Mouse (Mus musculus) limb, embryonic 13.5 days (tissue): ENCODE results near the gene Oxct2b. TPM values are rescaled to one million over a fixed set of nuclear protein-coding genes. Genes with fewer than 3 reads are reported as not detected.
"Not testable (repeated sequence)": the region's sequence is repeated elsewhere in the genome, so short reads cannot be mapped to it uniquely, and the experiment has no call there.

Experiments
- ATAC-seq: fragments of 200-750 bp; cut with Nextera tagmentation; 2 replicates; pipeline ENCODE4 v1.8.0; 2017; ENCODE audit warnings: low read depth, moderate number of reproducible peaks, moderate TSS enrichment; ENCODE audit not compliant: low FRiP score
- H3K27ac ChIP-seq: fragments of 300-500 bp; sonication (generic); 2 replicates; pipeline ENCODE4 v1.5.1; 2015; ENCODE audit warnings: inconsistent platforms, mild to moderate bottlenecking, moderate library complexity
- H3K27me3 ChIP-seq: fragments of 300-500 bp; sonication (generic); 2 replicates; pipeline ENCODE4 v1.6.1; 2015; ENCODE audit warnings: mild to moderate bottlenecking, inconsistent platforms
- H3K36me3 ChIP-seq: fragments of 300-500 bp; sonication (generic); 2 replicates; pipeline ENCODE4 v1.6.1; 2015; ENCODE audit warnings: inconsistent platforms, mild to moderate bottlenecking, moderate library complexity
- H3K4me1 ChIP-seq: fragments of 300-500 bp; sonication (generic); 2 replicates; pipeline ENCODE4 v1.6.1; 2015; ENCODE audit warnings: inconsistent platforms
- H3K4me2 ChIP-seq: fragments of 300-500 bp; sonication (generic); replicated peaks from 2 replicates; pipeline ENCODE4 v1.6.1; 2015; ENCODE audit warnings: inconsistent platforms, mild to moderate bottlenecking, moderate library complexity
- H3K4me3 ChIP-seq: fragments of 300-500 bp; sonication (generic); 2 replicates; pipeline ENCODE4 v1.5.1; 2015; ENCODE audit warnings: moderate library complexity, mild to moderate bottlenecking, inconsistent platforms
- H3K9ac ChIP-seq: fragments of 300-500 bp; sonication (generic); 2 replicates; pipeline ENCODE4 v1.6.1; 2015; ENCODE audit warnings: mild to moderate bottlenecking, inconsistent platforms
- H3K9me3 ChIP-seq: fragments of 300-500 bp; sonication (generic); 2 replicates; pipeline ENCODE4 v1.6.1; 2016; ENCODE audit warnings: inconsistent platforms
- WGBS: fragments of 180-500 bp; shearing (Covaris S2); methylation state at CpG from one replicate; pipeline ENCODE4 v1.1.7; 2015; 5-methylcytosine and 5-hydroxymethylcytosine counted together
- polyA plus RNA-seq: library from polyadenylated mRNA; unstranded; fragments of >200 nt; fragmentation: Nextera tagmentation; extraction: Ambion mirVana; gene quantifications from 2 replicates; pipeline ENCODE4 v1.2.1, GENCODE M21; 2015

The Oxct2b gene
- polyA plus RNA-seq, 1 experiment from 2014 or later = 0.10 TPM

DNA sequence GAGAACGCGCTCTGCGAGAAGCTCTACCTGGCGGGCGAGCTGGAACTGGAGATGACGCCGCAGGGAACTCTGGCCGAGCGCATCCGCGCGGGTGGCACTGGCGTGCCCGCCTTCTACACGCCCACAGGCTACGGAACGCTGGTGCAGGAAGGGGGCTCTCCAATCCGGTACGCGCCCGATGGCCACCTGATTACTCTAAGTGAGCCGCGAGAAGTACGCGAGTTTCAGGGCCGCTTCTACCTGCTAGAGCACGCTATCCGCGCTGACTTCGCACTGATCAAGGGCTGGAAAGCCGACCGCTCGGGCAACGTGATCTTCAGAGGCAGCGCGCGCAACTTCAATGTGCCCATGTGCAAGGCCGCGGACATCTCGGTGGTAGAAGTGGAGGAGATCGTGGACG is 574 bp downstream of the Oxct2b start:
- WGBS = 19% methylated on average over 25 of the region's 42 CpGs
- ATAC-seq = peak; percentile 52; the same call in 1 of the 2 replicates
- not testable (repeated sequence) for H3K36me3 ChIP-seq

DNA sequence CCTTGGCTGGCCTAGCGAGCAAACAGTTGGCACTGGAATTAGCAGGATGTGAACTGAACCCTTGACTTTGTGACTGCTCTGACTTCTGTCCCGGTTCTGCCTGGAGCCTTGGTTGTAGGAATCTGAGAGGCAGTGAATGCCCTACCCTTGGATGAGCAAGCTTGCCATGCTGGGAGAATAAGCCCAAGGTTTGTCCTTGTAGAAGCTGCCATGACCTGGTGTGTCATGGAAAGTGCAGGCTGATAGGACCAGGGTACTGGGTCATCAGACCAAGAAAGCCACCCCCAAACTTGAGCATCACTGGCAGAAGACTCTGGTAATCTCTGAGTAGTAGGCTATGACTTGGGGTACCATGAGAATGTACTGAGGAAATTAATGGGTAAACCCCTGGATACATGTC is 5.2 kb downstream of the Oxct2b start:
- peaks cover 18% of the 10 kb centered on the region for H3K27me3 ChIP-seq
- no peak for ATAC-seq
- peaks cover 25% of the 10 kb centered on the region for H3K36me3 ChIP-seq
- WGBS = 72% methylated on average over 2 of the region's 2 CpGs
- H3K4me2 ChIP-seq = no peak overlapping the region
- H3K4me1 ChIP-seq = no peaks in the 10 kb centered on the region
- H3K27ac ChIP-seq = no peak overlapping the region
- no peaks in the 10 kb centered on the region for H3K9me3 ChIP-seq
- no peak overlapping the region for H3K9ac ChIP-seq
- no peak overlapping the region for H3K4me3 ChIP-seq

More for the DNA sequence above, 574 bp downstream of the Oxct2b start:
- H3K27ac ChIP-seq, H3K4me1 ChIP-seq, H3K9ac ChIP-seq, H3K9me3 ChIP-seq: not testable (repeated sequence)
- H3K4me3 ChIP-seq = peak overlapping the region; percentile 44
- H3K27me3 ChIP-seq = peaks cover 31% of the 10 kb centered on the region
- H3K4me2 ChIP-seq = peak overlapping the region; percentile 67

DNA sequence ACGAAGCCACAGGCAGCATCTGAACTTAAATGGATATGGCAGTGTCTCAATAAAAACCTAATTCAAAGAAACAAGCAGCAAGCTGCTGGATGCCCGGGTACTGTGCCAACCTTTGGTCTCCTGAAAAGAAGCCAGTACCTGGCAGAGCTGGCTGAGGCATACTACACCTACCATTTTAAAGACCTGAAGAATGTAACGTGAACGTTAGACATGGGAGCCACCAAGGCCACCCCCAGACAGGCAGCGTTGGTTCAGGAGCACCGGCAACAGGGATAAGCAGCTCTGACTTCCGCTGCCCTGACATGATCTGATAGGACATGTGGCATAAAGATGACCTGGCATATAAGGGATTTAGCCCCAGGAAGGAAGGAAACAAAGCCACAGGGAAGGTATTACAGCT is 10.6 kb downstream of the Oxct2b start:
- Histone ChIP-seq H3K27ac (no peak overlapping the region), H3K4me1 (no peaks in the 10 kb centered on the region), H3K9ac (no peak overlapping the region), H3K4me2 (no peak overlapping the region), H3K4me3 (no peak overlapping the region), H3K9me3 (no peaks in the 10 kb centered on the region), H3K36me3 (peaks cover 72% of the 10 kb centered on the region), H3K27me3 (no peaks in the 10 kb centered on the region)
- WGBS = 92% methylated on average over 7 of the region's 7 CpGs
- no peak for ATAC-seq

DNA sequence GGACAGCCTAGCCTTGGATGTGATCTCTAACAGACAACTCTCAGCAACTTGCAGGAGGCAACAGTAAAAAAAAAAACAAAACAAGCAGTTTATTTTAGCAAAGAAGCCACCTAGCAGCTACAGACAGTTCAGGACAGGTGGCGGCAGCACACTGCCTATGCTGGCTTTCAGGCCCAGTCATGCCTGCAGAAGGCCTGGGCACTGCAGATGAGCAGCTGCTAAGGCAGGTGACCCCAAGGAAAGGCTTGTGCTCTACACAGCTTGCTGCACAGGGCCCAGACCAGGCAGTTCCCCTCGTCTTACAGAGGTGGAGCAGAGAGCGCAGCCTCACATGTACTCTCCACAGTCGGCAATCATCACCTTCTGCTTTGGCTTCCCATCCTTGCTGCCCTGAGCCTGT is 11.0 kb downstream of the Oxct2b start:
- ATAC-seq = no peak
- WGBS = 90% methylated on average over 4 of the region's 4 CpGs

DNA sequence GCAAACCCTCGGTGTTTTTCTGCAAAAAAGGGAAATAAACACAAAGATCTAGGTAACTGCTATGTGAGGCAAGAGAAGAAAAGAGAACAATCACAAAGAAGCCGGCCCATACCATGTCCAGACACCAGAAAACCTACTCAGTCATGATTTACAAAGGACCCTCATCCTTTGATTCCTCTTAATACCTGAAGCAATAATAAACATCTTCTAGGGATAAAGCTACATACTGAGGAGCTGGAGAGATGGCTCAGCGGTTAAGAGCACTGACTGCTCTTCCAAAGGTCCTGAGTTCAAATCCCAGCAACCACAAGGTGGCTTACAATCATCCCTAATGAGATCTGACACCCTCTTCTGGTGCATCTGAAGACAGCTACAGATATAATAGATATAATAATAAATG is 21.5 kb downstream of the Oxct2b start:
- 88% methylated on average over 3 of the region's 3 CpGs for WGBS
- H3K9ac ChIP-seq = no peak overlapping the region
- no peak overlapping the region for H3K27ac ChIP-seq
- 0 out of 2 replicates have a peak, but pooled peaks cover 5% of the 10 kb centered on the region for H3K27me3 ChIP-seq
- no peak overlapping the region for H3K4me3 ChIP-seq
- peaks cover 41% of the 10 kb centered on the region for H3K36me3 ChIP-seq
- no peak overlapping the region; the same call in 1 of the 2 replicates for H3K4me2 ChIP-seq
- no peak for ATAC-seq
- H3K9me3 ChIP-seq = no peaks in the 10 kb centered on the region
- H3K4me1 ChIP-seq = peaks cover 19% of the 10 kb centered on the region

More for the DNA sequence above, 11.0 kb downstream of the Oxct2b start:
- H3K27me3 ChIP-seq = no peaks in the 10 kb centered on the region
- no peak overlapping the region for H3K9ac ChIP-seq
- no peak overlapping the region for H3K4me2 ChIP-seq
- no peak overlapping the region for H3K4me3 ChIP-seq
- peaks cover 76% of the 10 kb centered on the region for H3K36me3 ChIP-seq
- H3K4me1 ChIP-seq = no peaks in the 10 kb centered on the region
- H3K27ac ChIP-seq = no peak overlapping the region
- H3K9me3 ChIP-seq = no peaks in the 10 kb centered on the region

DNA sequence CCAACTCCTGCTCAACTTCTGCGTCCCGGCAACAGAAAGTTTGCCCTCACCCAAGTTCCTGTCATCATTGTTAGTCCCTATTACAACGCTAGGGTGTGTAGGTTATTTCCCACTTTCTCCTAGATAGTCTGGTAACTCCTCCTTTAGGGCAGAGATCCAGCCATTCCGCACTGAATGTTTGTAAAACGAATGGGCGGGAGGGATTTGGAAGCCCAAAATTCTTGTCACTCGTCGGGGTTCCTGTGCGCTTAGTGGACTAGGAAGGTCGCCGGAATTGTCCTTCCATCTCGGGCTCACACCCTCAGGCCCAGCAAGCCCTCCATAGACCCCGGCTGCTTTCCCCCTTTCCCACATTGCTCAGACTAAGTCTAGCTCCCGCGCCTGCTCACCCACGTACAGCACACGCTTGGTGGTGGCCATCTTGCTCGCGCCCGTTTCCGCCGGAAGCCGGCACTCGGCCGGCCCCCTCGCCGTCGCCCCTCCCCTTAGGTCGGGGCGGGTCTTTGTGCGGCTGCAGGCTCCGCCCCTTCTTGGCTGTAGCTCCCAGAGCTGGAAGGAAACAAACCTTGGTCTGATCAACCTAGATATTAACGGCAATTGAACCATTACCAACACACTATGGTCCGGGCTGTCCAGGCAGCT is 23.6 kb downstream of the Oxct2b start, which contains the start of gene Ppie:
Ppie (minus strand) TSS at position 439 of the 642 bp plus-strand sequence.
- peak within 1 kb of the TSS; percentile 78 for H3K9ac ChIP-seq
- peak; percentile 98 for ATAC-seq
- peaks cover 23% of the 10 kb centered on the region for H3K36me3 ChIP-seq
- peak within 1 kb of the TSS; percentile 73 for H3K4me3 ChIP-seq
- peak within 1 kb of the TSS; percentile 86 for H3K4me2 ChIP-seq
- peak within 1 kb of the TSS; percentile 91 for H3K27ac ChIP-seq
- H3K27me3 ChIP-seq = peaks cover 5% of the 10 kb centered on the region; the same call in 1 of the 2 replicates
- H3K4me1 ChIP-seq = peaks cover 19% of the 10 kb centered on the region
- H3K9me3 ChIP-seq = no peaks in the 10 kb centered on the region
- WGBS = under 1% methylated on average over 34 of the region's 34 CpGs

DNA sequence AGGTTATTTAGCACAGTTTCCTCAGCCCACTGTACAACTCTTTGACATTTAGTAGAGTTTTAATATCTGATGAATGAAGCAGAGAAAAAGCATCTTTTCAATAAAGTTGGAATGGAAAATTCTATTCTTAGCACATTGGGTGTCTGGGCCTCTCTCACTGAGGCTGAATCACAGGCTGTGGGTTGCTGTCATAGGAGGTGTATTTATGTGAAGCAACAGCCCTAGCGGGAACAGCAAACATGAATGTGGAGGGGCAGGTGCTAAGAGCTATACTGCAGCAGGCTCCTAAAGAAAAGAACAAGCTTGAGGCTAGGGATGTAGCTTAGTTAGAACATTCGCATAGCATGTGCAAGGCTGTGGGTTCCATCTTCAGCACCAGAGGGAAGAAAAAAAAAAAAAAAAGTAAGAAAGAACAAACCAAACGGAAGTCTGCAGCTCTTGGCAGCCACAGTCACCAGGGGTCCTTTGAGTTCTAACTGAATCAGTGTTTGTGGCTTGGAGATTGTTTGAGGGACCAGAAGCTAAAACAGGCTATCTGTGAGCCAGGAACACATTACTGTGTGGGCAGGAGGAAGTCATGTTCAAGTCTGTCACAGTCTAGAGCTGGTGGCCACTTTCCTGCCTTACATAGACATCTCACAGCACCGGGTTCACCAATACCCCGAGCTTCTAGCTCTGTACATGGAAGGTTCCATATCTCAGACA is 31.5 kb downstream of the Oxct2b start:
- Histone ChIP-seq H3K9ac (no peak overlapping the region), H3K9me3 (no peaks in the 10 kb centered on the region), H3K4me2 (no peak overlapping the region), H3K4me3 (no peak overlapping the region), H3K4me1 (no peaks in the 10 kb centered on the region), H3K27me3 (peaks cover 10% of the 10 kb centered on the region; the same call in 1 of the 2 replicates), H3K36me3 (no peaks in the 10 kb centered on the region), H3K27ac (no peak overlapping the region)
- ATAC-seq = no peak
- 80% methylated on average over 5 of the region's 5 CpGs for WGBS

DNA sequence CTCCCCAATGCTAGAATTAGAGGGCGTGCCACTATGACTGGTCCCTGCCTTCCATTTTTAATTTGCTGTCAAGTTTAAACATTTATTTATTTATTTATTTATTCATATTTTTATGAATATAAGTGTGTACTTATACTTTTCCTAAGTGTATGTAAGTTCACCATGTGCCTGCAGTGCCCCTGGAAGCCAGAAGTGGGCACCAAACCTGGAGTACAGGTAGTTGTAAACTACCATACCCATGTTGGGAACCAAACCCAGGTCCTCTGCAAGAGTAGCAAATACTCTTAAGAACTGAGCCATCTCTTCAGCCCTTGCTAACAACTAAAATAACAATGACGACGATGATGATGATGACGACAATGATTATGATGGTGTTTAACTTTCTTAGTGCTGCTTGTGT is 35.9 kb downstream of the Oxct2b start:
- Histone ChIP-seq H3K9ac (no peak overlapping the region), H3K4me1 (no peaks in the 10 kb centered on the region), H3K27ac (no peak overlapping the region), H3K9me3 (no peaks in the 10 kb centered on the region), H3K4me2 (no peak overlapping the region), H3K27me3 (no peaks in the 10 kb centered on the region; the same call in 1 of the 2 replicates), H3K36me3 (no peaks in the 10 kb centered on the region), H3K4me3 (no peak overlapping the region)
- WGBS = 79% methylated on average over 4 of the region's 4 CpGs
- no peak for ATAC-seq

DNA sequence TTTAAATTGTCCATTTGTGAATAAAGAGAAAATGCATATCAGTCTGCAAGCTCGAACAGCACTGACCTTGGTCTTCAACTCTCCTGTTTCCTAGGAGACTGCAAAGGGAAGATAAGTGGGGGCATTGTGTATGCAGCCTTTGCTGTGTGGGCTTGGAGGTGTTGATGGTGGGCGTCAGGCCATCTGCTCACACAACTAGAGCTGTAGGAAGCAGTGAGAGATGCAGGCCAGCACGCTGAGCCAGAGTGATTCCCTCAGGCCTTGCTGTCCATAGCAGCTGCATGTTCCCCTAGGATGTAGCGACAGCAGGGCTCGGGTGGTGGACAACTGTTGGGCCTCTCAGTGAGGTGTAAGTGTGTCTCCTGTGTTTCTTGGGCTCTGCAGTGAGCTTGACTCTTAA is 36.9 kb downstream of the Oxct2b start:
- no peaks in the 10 kb centered on the region for H3K27me3 ChIP-seq
- WGBS = 55% methylated on average over 5 of the region's 5 CpGs
- H3K27ac ChIP-seq = no peak overlapping the region
- no peak overlapping the region for H3K9ac ChIP-seq
- no peak for ATAC-seq
- no peaks in the 10 kb centered on the region for H3K36me3 ChIP-seq
- no peak overlapping the region for H3K4me3 ChIP-seq
- H3K4me1 ChIP-seq = no peaks in the 10 kb centered on the region
- no peak overlapping the region for H3K4me2 ChIP-seq
- no peaks in the 10 kb centered on the region for H3K9me3 ChIP-seq

DNA sequence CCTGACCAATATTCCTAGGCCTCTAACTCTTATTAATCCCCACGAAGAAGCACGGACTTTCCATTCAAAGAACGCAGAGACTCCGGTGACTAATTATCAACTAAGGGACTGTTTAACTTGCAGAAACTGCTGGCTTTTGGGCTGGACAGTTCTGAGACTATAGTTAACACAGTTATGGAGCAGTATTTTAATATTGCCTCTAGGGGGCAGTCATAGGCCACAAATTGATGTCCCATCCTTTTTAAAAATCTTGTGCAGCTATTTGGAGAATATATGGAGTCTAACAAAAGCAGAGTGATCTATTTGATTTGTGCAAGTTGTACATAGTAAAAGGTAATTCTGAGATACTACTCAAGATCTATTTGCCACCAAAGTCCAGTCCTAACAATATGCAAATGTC is 38.9 kb downstream of the Oxct2b start:
- Histone ChIP-seq H3K9ac (no peak overlapping the region), H3K4me3 (no peak overlapping the region), H3K27ac (no peak overlapping the region), H3K4me1 (no peaks in the 10 kb centered on the region), H3K36me3 (no peaks in the 10 kb centered on the region), H3K9me3 (no peaks in the 10 kb centered on the region), H3K27me3 (no peaks in the 10 kb centered on the region), H3K4me2 (no peak overlapping the region)
- ATAC-seq = no peak; the same call in 1 of the 2 replicates
- WGBS = 19% methylated on average over 4 of the region's 4 CpGs

DNA sequence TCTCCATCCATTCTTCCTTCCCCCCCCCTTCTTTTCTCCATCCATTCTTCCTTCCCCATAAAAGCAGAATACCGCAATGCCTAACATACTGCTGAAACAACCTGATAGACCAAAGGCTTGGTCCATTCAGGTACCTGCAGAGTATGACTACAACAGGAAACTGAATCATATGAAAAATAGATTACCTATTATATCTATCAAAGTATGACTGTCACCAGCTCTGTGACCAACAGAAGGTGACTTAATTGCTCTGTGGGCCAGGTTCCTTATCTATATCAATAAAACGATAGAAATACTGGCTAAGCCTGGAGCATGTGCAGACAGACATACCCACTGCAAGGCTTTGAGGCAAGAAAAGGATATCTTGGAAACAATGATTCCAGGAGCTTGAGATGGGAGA is 39.4 kb downstream of the Oxct2b start:
- no peak overlapping the region for H3K9ac ChIP-seq

DNA sequence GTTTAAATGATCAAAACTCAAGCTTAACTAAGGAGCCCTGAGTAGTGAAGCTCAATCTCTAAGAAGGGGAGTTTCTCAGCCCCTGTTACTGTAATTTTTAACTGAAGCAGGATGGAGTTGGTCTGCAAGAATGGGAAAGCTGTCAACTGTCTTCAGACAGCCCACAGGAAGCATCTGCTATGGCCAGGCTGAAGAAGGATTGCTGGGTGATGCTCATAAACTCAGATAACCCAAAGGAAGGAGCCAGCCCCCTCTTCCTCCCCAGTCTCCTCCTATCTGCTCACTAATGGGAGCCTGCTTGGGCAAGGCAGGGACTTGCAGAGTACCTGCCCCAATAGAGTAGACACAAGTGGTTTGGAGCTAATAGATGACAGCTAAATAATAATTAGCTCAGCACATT is 39.8 kb downstream of the Oxct2b start:
- no peaks in the 10 kb centered on the region for H3K27me3 ChIP-seq
- no peak overlapping the region for H3K4me3 ChIP-seq

More for the DNA sequence above, 39.4 kb downstream of the Oxct2b start:
- no peaks in the 10 kb centered on the region for H3K36me3 ChIP-seq
- no peaks in the 10 kb centered on the region for H3K9me3 ChIP-seq
- no peaks in the 10 kb centered on the region for H3K4me1 ChIP-seq
- H3K4me2 ChIP-seq = no peak overlapping the region
- ATAC-seq = no peak
- H3K4me3 ChIP-seq = no peak overlapping the region
- 66% methylated on average over 2 of the region's 2 CpGs for WGBS
- H3K27me3 ChIP-seq = no peaks in the 10 kb centered on the region
- H3K27ac ChIP-seq = no peak overlapping the region

More for the DNA sequence above, 39.8 kb downstream of the Oxct2b start:
- H3K9ac ChIP-seq = no peak overlapping the region
- no peak for ATAC-seq
- no peaks in the 10 kb centered on the region for H3K9me3 ChIP-seq
- no peak overlapping the region for H3K4me2 ChIP-seq
- H3K27ac ChIP-seq = no peak overlapping the region
- H3K36me3 ChIP-seq = no peaks in the 10 kb centered on the region
- no peaks in the 10 kb centered on the region for H3K4me1 ChIP-seq
